Mouse (Mus musculus): ENCODE data around the gene 1700030J22Rik. TPM values are rescaled to one million over a fixed set of nuclear protein-coding genes. Genes with fewer than 3 reads are reported as not detected.

1700030J22Rik gene
- polyA plus RNA-seq, 1 experiment from 2014 or later = 4.1 TPM

DNA sequence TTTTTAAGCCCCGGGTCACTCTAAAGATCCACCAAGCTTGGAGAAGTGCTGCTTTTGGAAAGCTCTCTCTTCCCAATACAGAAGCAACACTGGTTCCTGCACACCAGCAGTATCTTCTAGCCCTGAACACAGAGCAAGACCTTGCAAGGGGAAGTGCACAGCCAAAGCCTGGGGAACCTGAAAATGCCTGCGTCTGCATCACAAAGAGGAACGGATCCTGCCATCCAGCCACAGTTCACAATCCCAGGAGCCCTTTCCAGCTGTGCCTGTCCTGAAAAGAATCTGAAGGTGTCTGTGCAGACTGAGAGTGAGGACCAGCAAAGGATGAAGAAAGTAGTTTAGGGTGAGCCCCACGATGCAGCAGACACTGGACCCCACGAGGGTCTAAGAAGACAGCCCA lies 3.7 kb downstream of the 1700030J22Rik start:
- ATAC-seq (ENCODE audit: low FRiP score) = no peak
- Histone ChIP-seq H3K9ac (ENCODE audit: low read depth, low read length) (no peak overlapping the region), H3K4me3 (ENCODE audit: low read depth, low read length) (no peak overlapping the region), H3K36me3 (ENCODE audit: control insufficient read depth, insufficient read depth, low read length) (no peaks in the 10 kb centered on the region), H3K27ac (ENCODE audit: low read depth, low read length) (no peak overlapping the region), H3K4me2 (replicated peaks; ENCODE audit: low read depth, low read length) (no peak overlapping the region), H3K27me3 (ENCODE audit: control insufficient read depth, insufficient read depth, low read length) (no peaks in the 10 kb centered on the region), H3K4me1 (replicated peaks; ENCODE audit: control insufficient read depth, insufficient read depth, low read length) (0 out of 2 replicates have a peak, but pooled peaks cover 3% of the 10 kb centered on the region), H3K9me3 (ENCODE audit: control insufficient read depth, low read length) (no peaks in the 10 kb centered on the region)
- no peak for DNase-seq (ENCODE audit: low spot score)
- 27% methylated on average over 5 of the region's 5 CpGs for WGBS

DNA sequence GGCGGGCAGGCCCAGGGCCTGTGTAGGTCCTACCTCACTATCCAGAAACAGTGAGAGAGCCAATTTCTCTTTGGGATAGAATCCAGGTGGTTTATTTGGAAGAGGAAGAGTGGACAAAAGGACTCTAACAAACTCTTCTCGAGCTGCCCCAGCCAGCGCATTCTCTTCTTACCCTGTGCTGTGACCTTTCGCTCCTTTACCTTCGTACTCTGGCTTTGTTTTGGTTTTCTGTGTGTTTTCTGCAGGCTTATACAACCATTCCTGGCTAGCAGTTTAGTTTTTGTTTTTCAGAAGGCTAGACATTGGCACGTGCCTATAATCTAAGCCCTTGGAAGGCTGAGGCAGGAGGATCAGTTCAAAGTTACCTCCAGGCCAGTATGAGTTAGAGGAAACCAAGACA lies 9.2 kb downstream of the 1700030J22Rik start:
- no peak for DNase-seq (ENCODE audit: low spot score)
- H3K4me1 ChIP-seq (replicated peaks; ENCODE audit: control insufficient read depth, insufficient read depth, low read length) = no peaks in the 10 kb centered on the region
- no peak overlapping the region for H3K9ac ChIP-seq (ENCODE audit: low read depth, low read length)
- H3K36me3 ChIP-seq (ENCODE audit: control insufficient read depth, insufficient read depth, low read length) = no peaks in the 10 kb centered on the region
- H3K4me3 ChIP-seq (ENCODE audit: low read depth, low read length) = no peak overlapping the region
- H3K27me3 ChIP-seq (ENCODE audit: control insufficient read depth, insufficient read depth, low read length) = no peaks in the 10 kb centered on the region
- no peak for ATAC-seq (ENCODE audit: low FRiP score)
- no peaks in the 10 kb centered on the region for H3K9me3 ChIP-seq (ENCODE audit: control insufficient read depth, low read length)
- H3K27ac ChIP-seq (ENCODE audit: low read depth, low read length) = no peak overlapping the region
- 86% methylated on average over 6 of the region's 6 CpGs for WGBS
- H3K4me2 ChIP-seq (replicated peaks; ENCODE audit: low read depth, low read length) = no peak overlapping the region

DNA sequence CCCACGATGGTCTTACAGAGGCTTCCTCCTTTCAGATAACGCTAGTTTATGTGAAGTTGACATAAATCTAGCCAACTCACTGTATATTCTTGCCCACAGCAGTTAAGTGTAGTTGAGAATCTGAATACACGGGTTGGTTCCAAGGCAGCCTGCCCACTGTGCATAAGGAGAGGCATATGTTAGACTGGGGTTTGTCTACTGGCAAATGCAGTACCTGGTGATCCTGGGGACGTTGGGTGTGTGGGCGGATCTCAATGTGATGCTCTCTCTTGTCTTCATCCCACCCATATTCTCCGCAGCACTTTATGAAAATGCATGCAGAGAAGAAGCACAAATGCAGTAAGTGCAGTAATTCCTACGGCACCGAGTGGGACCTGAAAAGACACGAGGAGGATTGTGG lies 24.3 kb downstream of the 1700030J22Rik start:
- H3K27ac ChIP-seq (ENCODE audit: low read depth, low read length) = no peak overlapping the region
- no peaks in the 10 kb centered on the region for H3K27me3 ChIP-seq (ENCODE audit: control insufficient read depth, insufficient read depth, low read length)
- H3K36me3 ChIP-seq (ENCODE audit: control insufficient read depth, insufficient read depth, low read length) = peaks cover 4% of the 10 kb centered on the region; the same call in 1 of the 2 replicates
- DNase-seq (ENCODE audit: low spot score) = no peak
- no peak overlapping the region for H3K9ac ChIP-seq (ENCODE audit: low read depth, low read length)
- no peaks in the 10 kb centered on the region for H3K4me1 ChIP-seq (replicated peaks; ENCODE audit: control insufficient read depth, insufficient read depth, low read length)
- 96% methylated on average over 9 of the region's 9 CpGs for WGBS
- no peaks in the 10 kb centered on the region for H3K9me3 ChIP-seq (ENCODE audit: control insufficient read depth, low read length)
- ATAC-seq (ENCODE audit: low FRiP score) = no peak
- H3K4me3 ChIP-seq (ENCODE audit: low read depth, low read length) = no peak overlapping the region
- no peak overlapping the region for H3K4me2 ChIP-seq (replicated peaks; ENCODE audit: low read depth, low read length)

DNA sequence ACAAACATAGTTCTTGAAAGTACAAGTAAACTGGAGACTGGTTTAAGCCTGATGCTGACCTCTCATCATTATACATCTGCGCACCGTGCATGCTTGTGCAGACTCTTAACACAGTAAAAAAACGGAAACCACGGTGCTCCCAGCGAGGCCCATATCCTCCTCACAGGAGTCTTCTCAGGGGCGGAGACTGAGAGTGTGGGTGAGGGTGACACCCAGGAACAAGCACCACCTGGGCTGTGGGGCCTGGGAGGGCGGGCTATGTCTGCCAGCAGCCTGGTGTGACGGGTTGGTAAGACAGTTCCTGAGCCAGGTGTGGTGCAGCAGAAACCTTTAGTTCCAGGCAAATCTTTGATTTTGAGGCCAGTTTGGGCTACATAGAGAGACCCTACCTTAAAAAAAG lies 26.3 kb downstream of the 1700030J22Rik start:
- no peak overlapping the region for H3K4me3 ChIP-seq (ENCODE audit: low read depth, low read length)
- 89% methylated on average over 8 of the region's 8 CpGs for WGBS

DNA sequence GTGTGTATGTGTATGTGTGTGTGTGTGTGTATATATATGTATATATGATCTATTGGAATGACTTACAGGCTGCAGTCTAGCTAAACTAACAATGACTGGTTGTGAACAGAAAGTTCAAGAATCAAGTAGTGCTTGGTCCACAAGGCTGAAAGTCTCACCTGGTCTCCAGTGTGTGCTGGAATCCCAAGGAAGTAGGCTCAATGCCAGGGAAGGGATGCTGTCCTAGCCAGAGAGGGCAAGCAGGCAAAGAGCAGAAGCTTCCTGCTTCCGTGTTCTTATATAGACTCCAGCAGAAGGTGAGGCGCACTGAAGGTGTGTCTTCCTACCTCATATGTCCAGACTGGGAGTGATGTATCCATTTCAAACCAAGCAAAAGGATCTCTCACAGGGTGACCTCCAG lies 27.0 kb downstream of the 1700030J22Rik start:
- no peak overlapping the region for H3K4me2 ChIP-seq (replicated peaks; ENCODE audit: low read depth, low read length)
- no peak for ATAC-seq (ENCODE audit: low FRiP score)
- 89% methylated on average over 2 of the region's 2 CpGs for WGBS

More for the DNA sequence above, 26.3 kb downstream of the 1700030J22Rik start:
- H3K4me2 ChIP-seq (replicated peaks; ENCODE audit: low read depth, low read length) = no peak overlapping the region
- no peak overlapping the region for H3K9ac ChIP-seq (ENCODE audit: low read depth, low read length)
- no peaks in the 10 kb centered on the region for H3K4me1 ChIP-seq (replicated peaks; ENCODE audit: control insufficient read depth, insufficient read depth, low read length)
- H3K9me3 ChIP-seq (ENCODE audit: control insufficient read depth, low read length) = no peaks in the 10 kb centered on the region
- H3K27me3 ChIP-seq (ENCODE audit: control insufficient read depth, insufficient read depth, low read length) = no peaks in the 10 kb centered on the region
- H3K36me3 ChIP-seq (ENCODE audit: control insufficient read depth, insufficient read depth, low read length) = peaks cover 4% of the 10 kb centered on the region; the same call in 1 of the 2 replicates
- DNase-seq (ENCODE audit: low spot score) = no peak
- H3K27ac ChIP-seq (ENCODE audit: low read depth, low read length) = no peak overlapping the region
- no peak for ATAC-seq (ENCODE audit: low FRiP score)

DNA sequence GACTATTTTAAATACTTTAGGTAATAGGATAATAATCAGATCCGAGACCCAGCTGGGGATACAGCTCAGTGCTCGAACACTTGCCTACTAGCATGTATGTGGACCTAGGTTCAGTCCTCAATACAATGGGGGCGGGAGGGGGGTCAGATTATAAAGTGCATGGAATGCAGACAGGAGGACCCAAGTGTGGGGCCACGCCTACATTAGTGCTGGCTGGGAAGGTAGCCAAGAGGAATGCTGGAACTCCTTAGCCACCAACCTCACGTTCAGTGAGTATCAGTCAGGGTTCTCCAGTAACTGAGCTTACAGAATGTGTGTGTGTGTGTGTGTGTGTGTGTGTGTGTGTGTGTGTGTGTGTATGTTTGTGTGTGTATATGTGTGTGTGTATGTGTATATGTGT lies 27.4 kb downstream of the 1700030J22Rik start:
- Histone ChIP-seq H3K36me3 (ENCODE audit: control insufficient read depth, insufficient read depth, low read length) (peaks cover 4% of the 10 kb centered on the region; the same call in 1 of the 2 replicates), H3K4me3 (ENCODE audit: low read depth, low read length) (no peak overlapping the region), H3K4me1 (replicated peaks; ENCODE audit: control insufficient read depth, insufficient read depth, low read length) (no peaks in the 10 kb centered on the region), H3K9me3 (ENCODE audit: control insufficient read depth, low read length) (no peaks in the 10 kb centered on the region), H3K9ac (ENCODE audit: low read depth, low read length) (no peak overlapping the region), H3K27ac (ENCODE audit: low read depth, low read length) (no peak overlapping the region), H3K27me3 (ENCODE audit: control insufficient read depth, insufficient read depth, low read length) (no peaks in the 10 kb centered on the region), H3K4me2 (replicated peaks; ENCODE audit: low read depth, low read length) (no peak overlapping the region)
- no peak for DNase-seq (ENCODE audit: low spot score)
- 85% methylated on average over 5 of the region's 5 CpGs for WGBS
- ATAC-seq (ENCODE audit: low FRiP score) = no peak

More for the DNA sequence above, 27.0 kb downstream of the 1700030J22Rik start:
- no peak for DNase-seq (ENCODE audit: low spot score)
- Histone ChIP-seq H3K9ac (ENCODE audit: low read depth, low read length) (no peak overlapping the region), H3K27me3 (ENCODE audit: control insufficient read depth, insufficient read depth, low read length) (no peaks in the 10 kb centered on the region), H3K4me3 (ENCODE audit: low read depth, low read length) (no peak overlapping the region), H3K27ac (ENCODE audit: low read depth, low read length) (no peak overlapping the region), H3K36me3 (ENCODE audit: control insufficient read depth, insufficient read depth, low read length) (peaks cover 4% of the 10 kb centered on the region; the same call in 1 of the 2 replicates), H3K9me3 (ENCODE audit: control insufficient read depth, low read length) (no peaks in the 10 kb centered on the region), H3K4me1 (replicated peaks; ENCODE audit: control insufficient read depth, insufficient read depth, low read length) (no peaks in the 10 kb centered on the region)

DNA sequence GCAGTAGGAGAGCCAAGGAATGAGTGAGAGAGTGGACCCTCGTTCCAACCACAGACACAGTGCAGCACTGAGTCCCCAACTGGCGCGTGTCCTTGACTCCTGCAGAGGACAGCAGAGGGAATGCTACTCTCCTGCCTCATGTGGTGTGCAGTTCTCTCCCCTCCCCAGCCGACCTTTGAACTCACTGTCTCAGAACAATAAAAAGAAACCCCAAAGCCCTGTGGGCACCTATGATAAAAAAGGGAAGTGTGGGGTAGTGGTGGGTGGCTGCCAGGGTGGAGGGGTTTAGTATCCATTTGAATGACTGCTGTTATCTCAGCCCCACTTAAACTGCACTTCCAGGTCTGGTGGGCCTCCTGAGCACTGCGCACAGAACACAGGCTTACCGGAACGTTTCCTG lies 31.2 kb downstream of the 1700030J22Rik start:
- Histone ChIP-seq H3K27ac (ENCODE audit: low read depth, low read length) (no peak overlapping the region), H3K9ac (ENCODE audit: low read depth, low read length) (no peak overlapping the region), H3K4me3 (ENCODE audit: low read depth, low read length) (no peak overlapping the region), H3K27me3 (ENCODE audit: control insufficient read depth, insufficient read depth, low read length) (no peaks in the 10 kb centered on the region), H3K36me3 (ENCODE audit: control insufficient read depth, insufficient read depth, low read length) (no peaks in the 10 kb centered on the region), H3K9me3 (ENCODE audit: control insufficient read depth, low read length) (no peaks in the 10 kb centered on the region), H3K4me2 (replicated peaks; ENCODE audit: low read depth, low read length) (no peak overlapping the region), H3K4me1 (replicated peaks; ENCODE audit: control insufficient read depth, insufficient read depth, low read length) (no peaks in the 10 kb centered on the region; the same call in 1 of the 2 replicates)
- no peak for ATAC-seq (ENCODE audit: low FRiP score)
- no peak for DNase-seq (ENCODE audit: low spot score)
- WGBS = 87% methylated on average over 7 of the region's 7 CpGs

DNA sequence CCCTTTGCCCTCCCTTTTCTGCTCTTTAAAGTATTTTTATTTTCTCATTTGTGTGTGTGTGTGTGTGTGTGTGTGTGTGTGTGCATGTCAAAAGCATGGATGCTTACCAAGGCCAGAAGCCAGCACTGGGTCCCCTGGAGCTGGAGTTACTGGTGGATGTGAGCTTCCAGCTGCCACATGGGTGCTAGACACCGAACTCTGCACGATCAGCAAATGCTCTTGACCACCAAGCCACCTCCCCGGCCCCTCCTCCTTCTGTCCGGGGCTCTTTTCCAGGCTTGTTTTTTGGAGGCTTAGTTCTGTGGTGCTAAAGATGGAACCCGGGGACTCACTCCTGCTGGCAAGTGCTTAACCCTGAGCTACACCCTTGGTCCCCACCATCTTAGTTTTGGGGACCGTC lies 31.9 kb downstream of the 1700030J22Rik start:
- no peak overlapping the region for H3K4me3 ChIP-seq (ENCODE audit: low read depth, low read length)
- H3K4me1 ChIP-seq (replicated peaks; ENCODE audit: control insufficient read depth, insufficient read depth, low read length) = no peaks in the 10 kb centered on the region; the same call in 1 of the 2 replicates
- no peak overlapping the region for H3K27ac ChIP-seq (ENCODE audit: low read depth, low read length)
- no peak overlapping the region for H3K9ac ChIP-seq (ENCODE audit: low read depth, low read length)
- WGBS = 85% methylated on average over 6 of the region's 6 CpGs
- no peak for ATAC-seq (ENCODE audit: low FRiP score)
- H3K36me3 ChIP-seq (ENCODE audit: control insufficient read depth, insufficient read depth, low read length) = no peaks in the 10 kb centered on the region
- H3K27me3 ChIP-seq (ENCODE audit: control insufficient read depth, insufficient read depth, low read length) = no peaks in the 10 kb centered on the region
- DNase-seq (ENCODE audit: low spot score) = no peak
- no peaks in the 10 kb centered on the region for H3K9me3 ChIP-seq (ENCODE audit: control insufficient read depth, low read length)
- no peak overlapping the region for H3K4me2 ChIP-seq (replicated peaks; ENCODE audit: low read depth, low read length)

DNA sequence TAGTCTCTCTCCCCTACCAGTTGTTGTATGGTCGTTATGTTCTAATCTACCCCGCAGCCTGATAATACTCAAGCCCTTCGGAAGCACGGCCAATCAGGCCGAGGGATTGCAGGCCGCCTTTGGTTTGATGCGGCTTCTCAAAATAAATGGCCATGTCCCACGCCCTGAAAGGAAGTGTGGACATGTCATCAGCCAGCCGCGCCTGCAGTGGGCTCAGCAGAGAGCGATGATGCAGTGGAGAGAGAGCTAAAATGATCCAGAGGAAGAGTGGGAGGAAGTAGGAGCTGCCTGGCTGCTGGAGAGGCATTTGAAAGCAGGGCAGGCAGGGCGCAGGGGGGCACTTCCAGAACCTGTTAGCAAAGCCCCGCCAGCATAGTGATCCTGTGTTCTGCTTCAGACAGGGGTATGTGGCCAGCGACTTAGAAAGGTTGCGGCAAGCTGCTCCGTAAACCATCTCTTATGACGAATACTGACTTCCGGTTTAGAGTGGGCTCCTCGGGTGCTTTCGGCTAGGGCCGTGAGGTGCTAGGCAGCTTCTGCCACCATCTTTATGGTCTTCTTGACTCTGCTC lies 32.4 kb downstream of the 1700030J22Rik start:
- Histone ChIP-seq H3K27me3 (ENCODE audit: control insufficient read depth, insufficient read depth, low read length) (no peaks in the 10 kb centered on the region), H3K36me3 (ENCODE audit: control insufficient read depth, insufficient read depth, low read length) (no peaks in the 10 kb centered on the region), H3K9ac (ENCODE audit: low read depth, low read length) (no peak overlapping the region), H3K27ac (ENCODE audit: low read depth, low read length) (no peak overlapping the region), H3K4me3 (ENCODE audit: low read depth, low read length) (no peak overlapping the region), H3K4me2 (replicated peaks; ENCODE audit: low read depth, low read length) (no peak overlapping the region), H3K4me1 (replicated peaks; ENCODE audit: control insufficient read depth, insufficient read depth, low read length) (no peaks in the 10 kb centered on the region; the same call in 1 of the 2 replicates), H3K9me3 (ENCODE audit: control insufficient read depth, low read length) (no peaks in the 10 kb centered on the region)
- 83% methylated on average over 21 of the region's 21 CpGs for WGBS
- ATAC-seq (ENCODE audit: low FRiP score) (no peak), DNase-seq (ENCODE audit: low spot score) (no peak)
